Comparison of ENCODE assay signal across 1 mouse cellular context in the genomic region with DNA sequence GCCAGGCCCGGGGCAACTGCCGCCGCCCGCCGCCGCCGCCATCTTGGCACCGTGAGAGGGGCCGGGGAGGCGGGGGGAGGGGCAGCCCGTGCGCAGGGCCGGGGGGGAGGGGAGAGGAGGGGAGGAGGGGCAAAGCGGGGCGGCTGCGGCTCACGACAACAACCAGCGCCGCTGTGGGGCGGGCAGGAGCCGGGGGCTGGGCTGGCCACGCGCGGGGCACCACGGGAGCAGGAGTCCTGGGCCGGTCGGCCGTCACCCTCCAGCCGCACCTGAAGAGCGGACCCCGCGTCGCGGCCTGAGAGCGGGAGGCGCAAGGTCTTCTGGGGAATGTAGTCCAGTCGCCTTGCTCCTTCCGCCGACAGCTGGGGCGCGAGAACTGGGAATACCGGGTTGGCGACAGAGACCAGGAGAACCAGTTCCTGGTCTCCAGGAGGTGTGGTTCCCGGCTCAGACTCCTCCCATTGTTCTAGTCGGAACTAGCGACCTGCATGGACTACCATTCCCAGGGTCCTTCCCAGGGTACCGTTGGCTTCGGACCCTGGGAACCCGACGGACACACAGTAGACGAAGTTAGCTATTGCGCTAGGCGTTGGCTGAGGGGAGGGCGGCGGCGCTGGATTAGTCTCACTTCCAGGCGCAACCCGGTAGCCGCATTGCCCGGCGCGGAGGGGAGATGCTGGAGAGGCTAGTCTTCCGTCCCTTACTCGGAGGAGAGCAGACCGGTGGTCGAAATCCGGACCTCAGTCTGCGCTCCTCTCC.
A peak's percentile ranks its signal among the peaks of the same experiment; 100 is the strongest.
TF ChIP-seq lines count a peak whose summit lies in the region.

A gene (minus strand): TSS at position 51 of the 759 bp plus-strand sequence.

TF ChIP-seq in myocyte, 11 proteins besides CTCF, POLR2A, EP300 and RAD21 (continued from another document):
- TF ChIP-seq MYOD1 (IDR thresholded peaks at IDR 0.05; ENCODE audit: control insufficient read depth in 1 of 3, insufficient read length in 2 of 3, low read depth in 2 of 3) (peak in 2 of 3 experiments; percentile 31 to 59), USF1 (IDR thresholded peaks at IDR 0.05; ENCODE audit: low read depth) (no peak), TCF3 (IDR thresholded peaks at IDR 0.05; ENCODE audit: insufficient read length, low read depth) (no peak), SRF (IDR thresholded peaks at IDR 0.05; ENCODE audit: control insufficient read depth, insufficient read length, low read depth) (peak; percentile 3), POLR2AphosphoS2 (IDR thresholded peaks at IDR 0.05; ENCODE audit: insufficient read length, low read depth) (peak; percentile 60)
TF ChIP-seq in myocyte: peak in this region for 4.
